Mouse (Mus musculus) gastrocnemius, postnatal 10 days (tissue): Measurements from ENCODE around the gene Oma1. TPM values are rescaled to one million over a fixed set of nuclear protein-coding genes. Genes with fewer than 3 reads are reported as not detected.

Experiments
- DNase-seq: peaks from one replicate; pipeline ENCODE4 v3.0.0; 2021; ENCODE audit warnings: mixed read lengths
- total RNA-seq, 2 experiments: library from RNA; stranded (reverse); gene quantifications; 2 replicates each; pipeline ENCODE4 v1.2.3; 2021

Gene Oma1
- total RNA-seq, 2 experiments from 2014 or later, result 18.3 to 19.7 TPM

DNA sequence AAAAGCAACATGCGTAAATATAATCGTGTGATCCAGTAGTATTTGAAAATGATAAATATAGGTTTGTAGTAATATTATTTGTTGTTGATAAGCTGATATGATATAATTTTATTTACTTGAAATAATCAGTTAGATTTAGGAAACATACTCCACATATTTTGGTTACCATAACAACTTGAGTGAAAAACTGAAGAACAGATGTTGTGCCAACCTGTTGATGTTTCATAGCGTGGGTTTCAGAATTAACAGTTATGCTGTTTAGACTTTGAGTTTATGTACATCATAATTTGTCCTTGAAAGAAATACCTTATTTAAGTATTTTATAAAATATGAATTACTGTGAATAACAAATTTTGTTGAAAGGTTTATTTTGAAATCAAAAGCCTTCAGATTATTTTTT, 43.8 kb downstream of the Oma1 start:
- DNase-seq, result no peak

DNA sequence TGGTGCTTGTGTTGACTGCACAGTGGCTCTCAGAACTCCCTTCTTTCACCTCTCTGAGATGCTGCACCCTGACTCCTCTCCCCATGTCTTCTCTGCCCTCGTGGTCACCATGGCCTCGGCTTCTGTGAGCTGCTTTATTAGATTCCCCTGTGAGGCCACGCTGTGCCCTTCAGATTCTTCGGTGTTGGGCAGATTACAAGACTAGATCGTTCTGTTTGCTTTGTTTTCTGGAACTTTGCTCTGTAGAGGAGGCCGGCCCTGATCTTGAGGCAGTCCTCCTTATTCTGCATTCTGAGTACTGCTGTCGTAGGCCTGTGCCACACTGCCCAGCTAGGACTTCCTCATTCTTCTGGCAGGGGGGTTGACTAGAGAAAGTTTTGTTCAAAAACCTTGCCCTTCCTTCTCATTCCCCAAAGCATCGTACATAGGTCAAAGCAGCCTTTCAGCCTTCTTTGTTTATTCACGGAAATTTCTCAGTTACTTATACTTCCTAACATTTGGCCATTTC, 45.4 kb downstream of the Oma1 start:
- DNase-seq, result no peak

GRCm38 (mm10) chr4:103382171-103382570, 68.6 kb downstream of the Oma1 start:
- DNase-seq, result no peak

GRCm38 (mm10) chr4:103385031-103385430, 71.4 kb downstream of the Oma1 start:
- no peak for DNase-seq

GRCm38 (mm10) chr4:103385835-103386787, 72.5 kb downstream of the Oma1 start:
- DNase-seq, result no peak

DNA sequence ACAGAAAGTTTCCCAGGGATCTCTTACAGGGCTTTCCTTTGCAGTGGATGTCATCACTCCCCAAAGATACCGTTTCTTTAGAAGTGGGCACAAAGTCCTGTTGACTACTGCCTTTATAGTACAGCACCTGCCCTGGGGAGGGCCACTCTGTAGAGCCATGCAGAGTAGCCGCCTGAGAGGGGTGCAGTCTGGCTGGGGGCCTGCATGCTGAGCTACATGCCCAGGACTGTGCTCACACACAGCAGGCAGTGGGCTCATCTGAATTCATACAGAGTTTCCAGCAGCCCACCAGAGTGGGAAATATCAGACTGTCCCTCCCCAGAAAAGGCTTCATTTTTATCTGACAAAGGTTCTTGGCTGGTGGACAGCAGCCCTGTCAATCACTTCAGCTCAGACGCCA, 73.7 kb downstream of the Oma1 start:
- DNase-seq, result no peak

DNA sequence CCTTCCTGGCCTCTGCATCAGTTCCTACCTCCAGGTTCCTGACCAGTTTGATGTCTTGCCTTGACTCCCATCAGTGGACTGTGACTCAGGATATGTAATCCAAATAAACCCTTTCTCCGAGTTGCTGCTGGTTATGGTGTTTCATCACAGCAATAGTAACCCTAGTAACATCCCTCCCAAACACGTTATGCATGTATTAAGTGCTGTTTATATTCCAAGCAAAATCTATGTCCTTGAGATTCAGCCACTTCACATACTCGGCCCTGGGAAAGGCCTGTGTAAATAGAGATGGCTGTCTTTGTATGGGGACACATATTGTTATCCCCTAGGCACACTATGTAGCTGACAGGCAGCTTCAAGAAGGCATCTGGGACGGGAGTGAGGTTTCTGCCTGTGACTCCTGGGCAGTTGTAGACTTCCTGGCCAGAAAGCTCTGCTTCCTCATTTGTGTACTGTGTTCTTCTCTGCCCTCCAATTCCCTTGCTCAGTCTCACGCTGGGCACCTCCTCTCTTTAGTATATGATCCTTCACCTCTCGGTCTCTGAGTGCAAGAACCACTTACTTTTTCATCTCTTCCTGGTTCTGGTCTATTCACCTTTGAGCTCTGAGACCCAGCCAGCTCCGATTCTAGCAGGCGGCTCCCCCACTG, 75.0 kb downstream of the Oma1 start:
- no peak for DNase-seq

DNA sequence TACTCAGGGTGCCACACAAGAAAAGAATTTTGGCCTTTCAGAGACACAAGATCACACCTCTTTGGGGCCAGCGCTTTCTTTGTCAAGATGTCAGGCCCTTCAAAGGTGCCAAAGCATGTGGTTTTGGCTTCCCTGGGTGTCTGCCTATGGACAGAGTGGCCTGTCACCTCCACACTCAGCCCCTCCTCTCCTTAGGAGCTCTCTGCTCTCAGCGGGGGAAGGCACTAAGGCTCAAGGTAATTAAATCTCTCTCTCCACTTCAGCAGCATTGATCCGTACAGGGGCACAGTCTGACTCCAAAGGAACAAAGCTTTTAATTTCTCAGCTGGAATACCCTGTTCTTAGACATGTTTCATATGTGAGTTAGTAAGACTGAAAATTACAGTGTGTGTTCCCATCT, 76.0 kb downstream of the Oma1 start:
- DNase-seq, result no peak

GRCm38 (mm10) chr4:103390499-103390898, 76.9 kb downstream of the Oma1 start:
- DNase-seq, result no peak

GRCm38 (mm10) chr4:103395066-103395465, 81.5 kb downstream of the Oma1 start:
- no peak for DNase-seq

- no peak for DNase-seq
Measured at GRCm38 (mm10) chr4:103395905-103396304, 82.3 kb downstream of the Oma1 start.

DNA sequence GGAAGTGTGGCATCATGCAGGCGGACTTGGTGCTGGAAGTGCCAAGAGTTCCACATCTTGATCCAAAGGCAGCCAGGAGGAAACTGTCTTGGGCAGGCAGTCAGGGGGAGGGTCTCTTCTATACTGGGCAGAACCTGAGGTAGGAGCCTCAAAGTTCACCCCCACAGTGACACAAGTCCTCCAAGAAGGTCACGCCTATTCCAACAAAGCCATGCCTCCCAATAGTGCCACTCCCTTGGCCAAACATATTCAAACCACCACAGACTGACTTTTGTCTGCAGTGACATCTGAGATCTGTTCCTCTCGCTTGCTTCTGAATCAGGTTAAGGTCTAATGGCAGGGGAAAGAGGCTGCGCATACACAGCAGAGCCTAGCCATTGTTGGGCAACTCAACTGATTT, 83.3 kb downstream of the Oma1 start:
- DNase-seq, result no peak

DNA sequence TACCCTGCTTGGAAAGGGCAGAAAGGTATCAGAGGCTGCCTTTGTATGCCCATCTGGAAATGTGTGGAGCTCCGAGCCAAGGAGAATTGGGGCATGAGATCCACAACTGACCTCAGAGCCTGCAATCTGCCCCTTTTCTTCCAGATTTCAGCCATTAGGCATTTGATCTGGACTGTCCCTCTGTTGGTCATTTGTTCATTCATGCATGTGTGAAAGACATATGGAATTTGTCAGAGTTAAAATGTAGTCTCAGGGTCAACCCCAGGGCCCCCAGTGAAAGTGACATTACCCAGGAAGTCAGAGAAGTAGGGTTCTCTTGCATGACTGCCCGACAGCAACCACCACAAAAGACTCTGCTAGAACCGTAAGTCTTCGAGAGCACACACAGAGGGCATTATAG, 89.0 kb downstream of the Oma1 start:
- DNase-seq, result no peak

- no peak for DNase-seq
Measured at GRCm38 (mm10) chr4:103405321-103405720, 91.7 kb downstream of the Oma1 start.

- no peak for DNase-seq
Measured at GRCm38 (mm10) chr4:103410217-103410799, 96.7 kb downstream of the Oma1 start.

Other genes starting within 250 kb of the Oma1 start
- gene Mier1, start 199.4 kb upstream of the Oma1 start, total RNA-seq, result 10 to 100 TPM; 28.1 to 35.4 TPM
- gene Wdr78, start 199.3 kb upstream of the Oma1 start, total RNA-seq, result 1 to 10 TPM in 1 of 2 experiments, under 1 TPM in 1; 0.89 to 1.6 TPM
- 1 to 10 TPM; 4.8 to 5.5 TPM for gene Slc35d1, start 98.6 kb upstream of the Oma1 start, total RNA-seq
- gene 4921539E11Rik, start 22.9 kb upstream of the Oma1 start, total RNA-seq, result not detected